Mouse (Mus musculus): ENCODE measurements around the gene Nprl2. TPM values are rescaled to one million over a fixed set of nuclear protein-coding genes. Genes with fewer than 3 reads are reported as not detected.

Nprl2 gene
- polyA plus RNA-seq, 1 experiment from 2014 or later = 48.6 TPM

- WGBS = 80% methylated on average over 14 of the region's 14 CpGs
- peaks cover 34% of the 10 kb centered on the region for H3K36me3 ChIP-seq (ENCODE audit: control insufficient read depth, insufficient read depth, low read length)
- no peak overlapping the region for H3K4me3 ChIP-seq (ENCODE audit: low read length)
- H3K9me3 ChIP-seq (ENCODE audit: control insufficient read depth, low read length) = no peaks in the 10 kb centered on the region
- H3K27me3 ChIP-seq (ENCODE audit: control insufficient read depth, insufficient read depth, low read length) = no peaks in the 10 kb centered on the region
- no peak overlapping the region for H3K4me2 ChIP-seq (replicated peaks; ENCODE audit: low read depth, low read length)
- H3K27ac ChIP-seq (ENCODE audit: low read depth, low read length) = peak overlapping the region; percentile 76; the same call in 1 of the 2 replicates
- H3K4me1 ChIP-seq (ENCODE audit: control insufficient read depth, insufficient read depth, low read length) = peaks cover 31% of the 10 kb centered on the region
- no peak for ATAC-seq (ENCODE audit: low FRiP score, low TSS enrichment)
- no peak overlapping the region; the same call in 1 of the 2 replicates for H3K9ac ChIP-seq (ENCODE audit: low read depth, low read length)
These were observed 33.7 kb downstream of the Nprl2 start for GRCm38 (mm10) chr9:107575579-107576356.

- no peaks in the 10 kb centered on the region for H3K27me3 ChIP-seq (ENCODE audit: control insufficient read depth, insufficient read depth, low read length)
- H3K9ac ChIP-seq (ENCODE audit: low read depth, low read length) = peak within 1 kb of the TSS; percentile 53
- H3K4me2 ChIP-seq (replicated peaks; ENCODE audit: low read depth, low read length) = peak within 1 kb of the TSS; percentile 58
- H3K36me3 ChIP-seq (ENCODE audit: control insufficient read depth, insufficient read depth, low read length) = peaks cover 26% of the 10 kb centered on the region
- H3K27ac ChIP-seq (ENCODE audit: low read depth, low read length) = peak within 1 kb of the TSS; percentile 76
- H3K4me3 ChIP-seq (ENCODE audit: low read length) = peak within 1 kb of the TSS; percentile 40
- peak; percentile 67 for ATAC-seq (ENCODE audit: low FRiP score, low TSS enrichment)
- H3K4me1 ChIP-seq (ENCODE audit: control insufficient read depth, insufficient read depth, low read length) = peaks cover 29% of the 10 kb centered on the region
- no peaks in the 10 kb centered on the region for H3K9me3 ChIP-seq (ENCODE audit: control insufficient read depth, low read length)
- WGBS = 25% methylated on average over 16 of the region's 16 CpGs
These were observed 34.5 kb downstream of the Nprl2 start, which contains the start of gene Hyal1 for GRCm38 (mm10) chr9:107576357-107577107. TSS of gene Hyal1 (plus strand) at chr9:107576927.

GRCm38 (mm10) chr9:107577871-107578270 is 35.8 kb downstream of the Nprl2 start:
- no peaks in the 10 kb centered on the region for H3K27me3 ChIP-seq (ENCODE audit: control insufficient read depth, insufficient read depth, low read length)
- WGBS = 94% methylated on average over 10 of the region's 10 CpGs
- no peak overlapping the region for H3K4me3 ChIP-seq (ENCODE audit: low read length)
- peaks cover 13% of the 10 kb centered on the region for H3K36me3 ChIP-seq (ENCODE audit: control insufficient read depth, insufficient read depth, low read length)
- H3K27ac ChIP-seq (ENCODE audit: low read depth, low read length) = no peak overlapping the region
- peaks cover 34% of the 10 kb centered on the region for H3K4me1 ChIP-seq (ENCODE audit: control insufficient read depth, insufficient read depth, low read length)
- ATAC-seq (ENCODE audit: low FRiP score, low TSS enrichment) = no peak
- H3K4me2 ChIP-seq (replicated peaks; ENCODE audit: low read depth, low read length) = peak overlapping the region; percentile 58; the same call in 1 of the 2 replicates
- H3K9me3 ChIP-seq (ENCODE audit: control insufficient read depth, low read length) = no peaks in the 10 kb centered on the region
- 0 out of 2 replicates have a peak overlapping the region, but pooled peaks have one; percentile 53 for H3K9ac ChIP-seq (ENCODE audit: low read depth, low read length)

GRCm38 (mm10) chr9:107578587-107578986 is 36.6 kb downstream of the Nprl2 start, which contains the start of gene Naa80:
TSS of gene Naa80 (plus strand) at chr9:107578887.
- H3K9ac ChIP-seq (ENCODE audit: low read depth, low read length) = 0 out of 2 replicates have a peak within 1 kb of the TSS, but pooled peaks have one; percentile 53
- no peaks in the 10 kb centered on the region for H3K9me3 ChIP-seq (ENCODE audit: control insufficient read depth, low read length)
- no peak within 1 kb of the TSS for H3K27ac ChIP-seq (ENCODE audit: low read depth, low read length)
- no peak within 1 kb of the TSS for H3K4me3 ChIP-seq (ENCODE audit: low read length)
- no peak for ATAC-seq (ENCODE audit: low FRiP score, low TSS enrichment)
- H3K36me3 ChIP-seq (ENCODE audit: control insufficient read depth, insufficient read depth, low read length) = peaks cover 12% of the 10 kb centered on the region; the same call in 1 of the 2 replicates
- no peaks in the 10 kb centered on the region for H3K27me3 ChIP-seq (ENCODE audit: control insufficient read depth, insufficient read depth, low read length)
- H3K4me1 ChIP-seq (ENCODE audit: control insufficient read depth, insufficient read depth, low read length) = peaks cover 34% of the 10 kb centered on the region
- peak within 1 kb of the TSS; percentile 58; the same call in 1 of the 2 replicates for H3K4me2 ChIP-seq (replicated peaks; ENCODE audit: low read depth, low read length)
- 86% methylated on average over 3 of the region's 3 CpGs for WGBS

GRCm38 (mm10) chr9:107579023-107579900 is 37.2 kb downstream of the Nprl2 start:
- Histone ChIP-seq H3K4me2 (replicated peaks; ENCODE audit: low read depth, low read length) (no peak overlapping the region; the same call in 1 of the 2 replicates), H3K27ac (ENCODE audit: low read depth, low read length) (no peak overlapping the region), H3K9me3 (ENCODE audit: control insufficient read depth, low read length) (no peaks in the 10 kb centered on the region), H3K9ac (ENCODE audit: low read depth, low read length) (no peak overlapping the region), H3K27me3 (ENCODE audit: control insufficient read depth, insufficient read depth, low read length) (no peaks in the 10 kb centered on the region), H3K36me3 (ENCODE audit: control insufficient read depth, insufficient read depth, low read length) (peaks cover 10% of the 10 kb centered on the region; the same call in 1 of the 2 replicates), H3K4me1 (ENCODE audit: control insufficient read depth, insufficient read depth, low read length) (peaks cover 34% of the 10 kb centered on the region), H3K4me3 (ENCODE audit: low read length) (no peak overlapping the region)
- 93% methylated on average over 14 of the region's 14 CpGs for WGBS
- ATAC-seq (ENCODE audit: low FRiP score, low TSS enrichment) = no peak

- peak within 1 kb of the TSS; percentile 79 for H3K4me2 ChIP-seq (replicated peaks; ENCODE audit: low read depth, low read length)
- H3K27me3 ChIP-seq (ENCODE audit: control insufficient read depth, insufficient read depth, low read length) = no peaks in the 10 kb centered on the region
- H3K27ac ChIP-seq (ENCODE audit: low read depth, low read length) = peak within 1 kb of the TSS; percentile 91
These were observed 38.7 kb downstream of the Nprl2 start, which contains the start of gene Hyal3 for GRCm38 (mm10) chr9:107580501-107581317. TSS of gene Hyal3 (plus strand) at chr9:107580818.

GRCm38 (mm10) chr9:107581584-107581983 is 39.6 kb downstream of the Nprl2 start:
- H3K4me3 ChIP-seq (ENCODE audit: low read length) = peak overlapping the region; percentile 62
- H3K36me3 ChIP-seq (ENCODE audit: control insufficient read depth, insufficient read depth, low read length) = peaks cover 6% of the 10 kb centered on the region; the same call in 1 of the 2 replicates
- no peak for ATAC-seq (ENCODE audit: low FRiP score, low TSS enrichment)
- WGBS = 71% methylated on average over 4 of the region's 4 CpGs
- H3K4me1 ChIP-seq (ENCODE audit: control insufficient read depth, insufficient read depth, low read length) = peaks cover 27% of the 10 kb centered on the region
- no peaks in the 10 kb centered on the region for H3K9me3 ChIP-seq (ENCODE audit: control insufficient read depth, low read length)
- no peaks in the 10 kb centered on the region for H3K27me3 ChIP-seq (ENCODE audit: control insufficient read depth, insufficient read depth, low read length)
- H3K27ac ChIP-seq (ENCODE audit: low read depth, low read length) = peak overlapping the region; percentile 91; the same call in 1 of the 2 replicates
- H3K4me2 ChIP-seq (replicated peaks; ENCODE audit: low read depth, low read length) = peak overlapping the region; percentile 79
- H3K9ac ChIP-seq (ENCODE audit: low read depth, low read length) = peak overlapping the region; percentile 77; the same call in 1 of the 2 replicates

More at GRCm38 (mm10) chr9:107580501-107581317, 38.7 kb downstream of the Nprl2 start, which contains the start of gene Hyal3:
- WGBS = under 1% methylated on average over 32 of the region's 32 CpGs
- Histone ChIP-seq H3K36me3 (ENCODE audit: control insufficient read depth, insufficient read depth, low read length) (peaks cover 6% of the 10 kb centered on the region; the same call in 1 of the 2 replicates), H3K9ac (ENCODE audit: low read depth, low read length) (peak within 1 kb of the TSS; percentile 77), H3K9me3 (ENCODE audit: control insufficient read depth, low read length) (no peaks in the 10 kb centered on the region), H3K4me3 (ENCODE audit: low read length) (peak within 1 kb of the TSS; percentile 62), H3K4me1 (ENCODE audit: control insufficient read depth, insufficient read depth, low read length) (peaks cover 34% of the 10 kb centered on the region)
- peak; percentile 60 for ATAC-seq (ENCODE audit: low FRiP score, low TSS enrichment)
